Mouse (Mus musculus) testis, adult 2 months (tissue): ENCODE results near the gene Stk10.

Experiments
- CTCF ChIP-seq: fragments of 200-500 bp; IDR thresholded peaks from 2 replicates; pipeline ENCODE4 v1.5.1; 2012; ENCODE audit warnings: low read depth, mild to moderate bottlenecking, inconsistent platforms, low read length, moderate library complexity; ENCODE audit not compliant: control insufficient read depth, insufficient read depth, insufficient replicate concordance
- POLR2A ChIP-seq: fragments of 200-500 bp; IDR thresholded peaks from 2 replicates; pipeline ENCODE4 v1.6.1; 2012; ENCODE audit warnings: low read depth, mild to moderate bottlenecking, inconsistent platforms, low read length, moderate library complexity; ENCODE audit not compliant: control insufficient read depth

- TF ChIP-seq CTCF (no peak), POLR2A (no peak)
These were observed 987 bp upstream of the Stk10 start, which contains the start of gene Efcab9 for GRCm38 (mm10) chr11:32531871-32532764.
